In the genomic region with DNA sequence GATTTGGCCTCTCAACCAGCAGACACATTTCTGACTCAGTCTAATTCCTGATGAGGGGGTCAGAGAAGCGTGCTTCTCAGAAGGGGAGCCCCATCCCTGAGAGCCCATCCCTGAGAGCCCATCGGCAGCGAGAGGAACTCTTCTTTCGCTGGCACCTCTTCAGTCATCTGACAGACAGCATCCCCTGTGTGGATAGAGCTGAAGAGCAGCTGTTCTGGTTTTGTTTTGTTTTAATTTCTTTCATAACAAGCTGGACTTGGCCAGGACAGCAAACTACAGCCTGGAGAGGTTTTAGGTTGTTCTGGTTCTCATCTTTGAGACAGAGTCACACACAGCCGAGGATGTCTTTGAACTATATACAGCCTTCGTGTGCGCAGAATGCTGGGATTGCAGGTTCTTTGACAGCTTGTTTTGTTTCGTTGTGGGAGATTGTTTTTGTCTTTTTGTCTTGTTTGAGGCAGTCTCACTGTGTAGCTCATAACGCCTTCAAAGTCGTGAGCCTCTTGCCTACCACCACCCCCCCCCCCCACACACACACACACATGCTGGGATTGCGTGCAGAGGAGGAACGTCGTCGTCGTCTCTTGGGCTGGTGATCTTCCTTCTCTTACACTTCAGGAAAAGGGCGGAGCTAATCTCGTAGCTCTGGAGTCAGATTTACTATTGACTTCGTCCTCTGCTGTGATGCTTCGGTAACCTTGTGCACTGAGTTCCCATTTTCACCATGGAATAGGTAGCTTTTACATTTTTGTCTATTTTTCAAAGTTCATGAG, we compare ENCODE assay signal across 16 mouse cellular contexts. TPM values are rescaled to one million over a fixed set of nuclear protein-coding genes. Genes with fewer than 3 reads are reported as not detected.
A peak's percentile ranks its signal among the peaks of the same experiment; 100 is the strongest.
DNase-seq lines count a peak whose midpoint lies in the region; ATAC-seq and TF ChIP-seq lines count a peak whose summit lies in the region.
"Had no signal": no experiment of that assay in that cellular context is flagged by ENCODE, and none has a peak within 500 bp of the region (broad histone marks: within the 10 kb centered on the region; RNA-seq: fewer than 3 reads in every experiment).

No protein-coding gene starts in this region.

- intact Hi-C loops in heart, adult 2 months (cut with DNase I), result no loop called here

- H3K9me3 ChIP-seq in heart, embryonic 13.5 days, result no peaks in the 10 kb centered on the region
- H3K9me3 ChIP-seq in intestine, embryonic 14.5 days (ENCODE audit: control insufficient read depth, low read length), result no peaks in the 10 kb centered on the region
- H3K9me3 ChIP-seq in stomach, embryonic 14.5 days (ENCODE audit: control insufficient read depth, low read depth, low read length), result no peaks in the 10 kb centered on the region
- H3K9me3 ChIP-seq: liver, embryonic 13.5 days had no signal

- H3K27me3 ChIP-seq in heart, embryonic 13.5 days (replicated peaks), result peaks cover 3% of the 10 kb centered on the region; the same call in 1 of the 2 replicates
- no peaks in the 10 kb centered on the region for H3K27me3 ChIP-seq in heart, adult 2 months (ENCODE audit: control insufficient read depth, insufficient read depth, low read length)
- H3K27me3 ChIP-seq in intestine, embryonic 14.5 days (replicated peaks; ENCODE audit: control insufficient read depth, insufficient read depth, low read length), result no peaks in the 10 kb centered on the region
- H3K27me3 ChIP-seq in stomach, embryonic 14.5 days (ENCODE audit: control insufficient read depth, insufficient read depth, low read length), result no peaks in the 10 kb centered on the region

- peak overlapping the region; percentile 24; the same call in 1 of the 2 replicates for H3K4me2 ChIP-seq in heart, embryonic 13.5 days
- peak overlapping the region; percentile 9 for H3K4me2 ChIP-seq in intestine, embryonic 14.5 days (ENCODE audit: low read length)
- 0 out of 2 replicates have a peak overlapping the region, but pooled peaks have one; percentile 12 for H3K4me2 ChIP-seq in stomach, embryonic 14.5 days (replicated peaks; ENCODE audit: low read depth, low read length)
- H3K4me2 ChIP-seq: liver, embryonic 13.5 days had no signal

- no peak for TF ChIP-seq POLR2A in heart, adult 2 months (IDR thresholded peaks at IDR 0.05; ENCODE audit: insufficient read depth, low read depth, low read length)

- no peak overlapping the region for H3K4me3 ChIP-seq in heart, embryonic 13.5 days
- H3K4me3 ChIP-seq in heart, adult 2 months, result no peak overlapping the region
- H3K4me3 ChIP-seq in intestine, embryonic 14.5 days (ENCODE audit: low read depth, low read length), result no peak overlapping the region
- H3K4me3 ChIP-seq in stomach, embryonic 14.5 days (ENCODE audit: low read depth, low read length), result no peak overlapping the region
- H3K4me3 ChIP-seq: liver, embryonic 13.5 days had no signal

- no peaks in the 10 kb centered on the region for H3K79me2 ChIP-seq in heart, adult 2 months (replicated peaks; ENCODE audit: control insufficient read depth, insufficient read depth, low read length)

- no peak for TF ChIP-seq EP300 in heart, adult 2 months (IDR thresholded peaks at IDR 0.05; ENCODE audit: insufficient read depth, low read depth, low read length)

- H3K4me1 ChIP-seq in heart, embryonic 13.5 days, result peaks cover 11% of the 10 kb centered on the region
- H3K4me1 ChIP-seq in heart, adult 2 months (ENCODE audit: control insufficient read depth, insufficient read depth, low read length), result no peaks in the 10 kb centered on the region
- peaks cover 6% of the 10 kb centered on the region; the same call in 1 of the 2 replicates for H3K4me1 ChIP-seq in intestine, embryonic 14.5 days (replicated peaks; ENCODE audit: control insufficient read depth, insufficient read depth, low read length)
- H3K4me1 ChIP-seq in stomach, embryonic 14.5 days (ENCODE audit: control insufficient read depth, insufficient read depth, low read length), result 0 out of 2 replicates have a peak, but pooled peaks cover 4% of the 10 kb centered on the region
- H3K4me1 ChIP-seq: liver, embryonic 13.5 days had no signal

- H3K36me3 ChIP-seq in heart, embryonic 13.5 days, result no peaks in the 10 kb centered on the region
- H3K36me3 ChIP-seq in heart, adult 2 months (ENCODE audit: control insufficient read depth, insufficient read depth, low read length), result no peaks in the 10 kb centered on the region
- no peaks in the 10 kb centered on the region for H3K36me3 ChIP-seq in intestine, embryonic 14.5 days (ENCODE audit: control insufficient read depth, insufficient read depth, low read length)
- no peaks in the 10 kb centered on the region for H3K36me3 ChIP-seq in stomach, embryonic 14.5 days (ENCODE audit: control insufficient read depth, insufficient read depth, low read length)
- H3K36me3 ChIP-seq: liver, embryonic 13.5 days had no signal

- no peak overlapping the region for H3K9ac ChIP-seq in heart, embryonic 13.5 days
- H3K9ac ChIP-seq in heart, adult 2 months (ENCODE audit: low read depth, low read length), result no peak overlapping the region
- no peak overlapping the region for H3K9ac ChIP-seq in intestine, embryonic 14.5 days (ENCODE audit: low read length)
- no peak overlapping the region for H3K9ac ChIP-seq in stomach, embryonic 14.5 days (replicated peaks; ENCODE audit: low read depth, low read length)
- H3K9ac ChIP-seq: liver, embryonic 13.5 days had no signal

- 33% methylated on average over 19 of the region's 19 CpGs for WGBS in heart, embryonic 13.5 days
- 28% methylated on average over 19 of the region's 19 CpGs for WGBS in heart, adult 2 months
- 26% methylated on average over 19 of the region's 19 CpGs for WGBS in intestine, embryonic 14.5 days
- WGBS in stomach, embryonic 14.5 days, result 26% methylated on average over 19 of the region's 19 CpGs

- no peak overlapping the region for H3K27ac ChIP-seq in heart, embryonic 13.5 days (replicated peaks)
- H3K27ac ChIP-seq in heart, adult 2 months, result no peak overlapping the region
- H3K27ac ChIP-seq in intestine, embryonic 14.5 days (ENCODE audit: low read depth), result peak overlapping the region; percentile 9; the same call in 1 of the 2 replicates
- H3K27ac ChIP-seq in stomach, embryonic 14.5 days (ENCODE audit: low read length), result peak overlapping the region; percentile 39; the same call in 1 of the 2 replicates
- H3K27ac ChIP-seq: hindbrain, postnatal 0 days; kidney, postnatal 0 days; liver, embryonic 13.5 days had no signal

- no peak for ATAC-seq in heart, embryonic 13.5 days (ENCODE audit: extremely low read depth, insufficient number of reproducible peaks, low FRiP score, low TSS enrichment)
- peak; percentile 43; the same call in 1 of the 2 replicates for ATAC-seq in intestine, embryonic 14.5 days (replicated peaks; ENCODE audit: low FRiP score, low TSS enrichment, low read depth)
- peak; percentile 49; the same call in 1 of the 2 replicates for ATAC-seq in stomach, embryonic 14.5 days (ENCODE audit: insufficient number of reproducible peaks, insufficient read depth, low FRiP score, low read depth)
- ATAC-seq: hindbrain, postnatal 0 days had no signal

- no peak for DNase-seq in heart, adult 2 months
- DNase-seq in ZHBTc4 (ENCODE audit: low read depth, low spot score) (peak; percentile 2), liver (no peak)
- no peak for DNase-seq in intestine, embryonic 14.5 days (ENCODE audit: low spot score)
- DNase-seq in gastrocnemius, postnatal 4 days (ENCODE audit: low spot score in 2 of 2), result no peak
- DNase-seq in left cerebral cortex, adult 9 months (ENCODE audit: low spot score in 2 of 2), result no peak
- DNase-seq: cerebellum, postnatal 36 days; liver, embryonic 13.5 days; thymus, postnatal 36 days had no signal

- TF ChIP-seq CTCF in heart, adult 2 months (IDR thresholded peaks at IDR 0.05), result no peak

RNA-seq across cellular contexts. Expression of gene Gm14226, which starts 15.1 kb away (rescaled TPM):
- 0.37 and 0.53 TPM in 2 replicates for polyA plus RNA-seq in heart, embryonic 13.5 days (2015; fragmentation: Nextera tagmentation; extraction: Ambion mirVana)
- total RNA-seq in heart, adult 2 months (2021), result under 1 TPM; 0.16 to 0.20 TPM
- 0.16 and 0.18 TPM in 2 replicates for polyA plus RNA-seq in heart, adult 2 months (2012; rRNA removed)
- polyA plus RNA-seq in intestine, embryonic 14.5 days (2014; fragmentation: Nextera tagmentation; extraction: Ambion mirVana), result 3.4 and 5.7 TPM in 2 replicates
- 1.1 and 3.2 TPM in 2 replicates for polyA plus RNA-seq in stomach, embryonic 14.5 days (2014; fragmentation: Nextera tagmentation; extraction: Ambion mirVana)
- total RNA-seq in gastrocnemius, postnatal 4 days (2021), result not detected
- total RNA-seq: megakaryocyte-erythroid progenitor cell, adult 5-6 weeks; monocyte, adult 5-6 weeks; neutrophil, adult 5-6 weeks had no signal

RNA-seq across cellular contexts. Expression of gene Ahcy, which starts 41.2 kb away (rescaled TPM):
- 47.5 and 49.4 TPM in 2 replicates for polyA plus RNA-seq in heart, embryonic 13.5 days (2015; fragmentation: Nextera tagmentation; extraction: Ambion mirVana)
- 10 to 100 TPM; 10.5 to 14.0 TPM for total RNA-seq in heart, adult 2 months (2021)
- polyA plus RNA-seq in heart, adult 2 months (2012; rRNA removed), result 22.5 and 30.8 TPM in 2 replicates
- 136 and 137 TPM in 2 replicates for polyA plus RNA-seq in intestine, embryonic 14.5 days (2014; fragmentation: Nextera tagmentation; extraction: Ambion mirVana)
- polyA plus RNA-seq in stomach, embryonic 14.5 days (2014; fragmentation: Nextera tagmentation; extraction: Ambion mirVana), result 71.9 and 78.9 TPM in 2 replicates
- 10 to 100 TPM; 25.9 to 28.3 TPM for total RNA-seq in gastrocnemius, postnatal 4 days (2021)

Comparison
In these comparisons a context has a peak if more than half of its experiments do, and no peak if none do; other contexts are left out.
1. H3K27ac ChIP-seq: peak in intestine, embryonic 14.5 days (single experiment) and stomach, embryonic 14.5 days (single experiment); none in heart, embryonic 13.5 days (single experiment) and heart, adult 2 months (single experiment).
2. Peak in every context shown above with its lines, with median percentiles within 50 percentile points of each other: H3K4me2 ChIP-seq.